Mouse (Mus musculus): Measurements from ENCODE around the gene Sema7a. TPM values are rescaled to one million over a fixed set of nuclear protein-coding genes. Genes with fewer than 3 reads are reported as not detected.

Gene Sema7a
- polyA plus RNA-seq, 1 experiment: 1.0 TPM

DNA sequence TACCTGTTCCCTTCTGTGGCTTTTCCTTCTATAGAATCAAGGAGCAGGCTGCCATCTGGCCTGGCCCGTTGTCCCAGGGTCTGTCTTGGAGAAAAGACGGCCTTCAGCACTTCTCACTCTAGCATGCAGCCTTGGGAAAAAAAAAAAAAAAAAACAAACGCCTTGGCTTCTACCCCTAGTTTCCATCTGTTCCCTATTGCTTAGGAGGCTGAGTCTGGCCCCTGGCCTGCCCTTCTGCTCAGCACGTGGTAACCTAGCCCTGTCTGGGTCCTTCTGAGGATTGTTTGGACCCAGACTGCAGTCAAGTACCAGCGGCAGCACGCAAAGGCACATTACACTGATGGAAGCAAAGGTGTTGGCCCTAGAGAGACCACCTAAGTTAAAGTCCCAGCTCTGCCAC is 2.3 kb upstream of the Sema7a start:
- H3K27ac ChIP-seq (ENCODE audit: insufficient read depth, low read depth, low read length): no peak overlapping the region
- no peak for TF ChIP-seq POLR2A (IDR thresholded peaks at IDR 0.05; ENCODE audit: borderline replicate concordance, low read depth, low read length)
- TF ChIP-seq CTCF (IDR thresholded peaks at IDR 0.05; ENCODE audit: low read depth, low read length): no peak
- no peaks in the 10 kb centered on the region for H3K4me1 ChIP-seq (ENCODE audit: control insufficient read depth, insufficient read depth, low read length)
- no peak overlapping the region for H3K4me3 ChIP-seq (ENCODE audit: insufficient read depth, low read length)

GRCm38 (mm10) chr9:57938225-57939055 is 1.5 kb upstream of the Sema7a start:
- Histone ChIP-seq H3K4me1 (ENCODE audit: control insufficient read depth, insufficient read depth, low read length) (no peaks in the 10 kb centered on the region), H3K4me3 (ENCODE audit: insufficient read depth, low read length) (no peak overlapping the region), H3K27ac (ENCODE audit: insufficient read depth, low read depth, low read length) (no peak overlapping the region)
- no peak for TF ChIP-seq POLR2A (IDR thresholded peaks at IDR 0.05; ENCODE audit: borderline replicate concordance, low read depth, low read length)
- TF ChIP-seq CTCF (IDR thresholded peaks at IDR 0.05; ENCODE audit: low read depth, low read length): no peak

- Histone ChIP-seq H3K27ac (ENCODE audit: insufficient read depth, low read depth, low read length) (no peak overlapping the region), H3K4me1 (ENCODE audit: control insufficient read depth, insufficient read depth, low read length) (no peaks in the 10 kb centered on the region), H3K4me3 (ENCODE audit: insufficient read depth, low read length) (peak overlapping the region; percentile 50)
- TF ChIP-seq POLR2A (IDR thresholded peaks at IDR 0.05; ENCODE audit: borderline replicate concordance, low read depth, low read length): no peak
- no peak for TF ChIP-seq CTCF (IDR thresholded peaks at IDR 0.05; ENCODE audit: low read depth, low read length)
Observed at GRCm38 (mm10) chr9:57940349-57940794, 460 bp downstream of the Sema7a start.

DNA sequence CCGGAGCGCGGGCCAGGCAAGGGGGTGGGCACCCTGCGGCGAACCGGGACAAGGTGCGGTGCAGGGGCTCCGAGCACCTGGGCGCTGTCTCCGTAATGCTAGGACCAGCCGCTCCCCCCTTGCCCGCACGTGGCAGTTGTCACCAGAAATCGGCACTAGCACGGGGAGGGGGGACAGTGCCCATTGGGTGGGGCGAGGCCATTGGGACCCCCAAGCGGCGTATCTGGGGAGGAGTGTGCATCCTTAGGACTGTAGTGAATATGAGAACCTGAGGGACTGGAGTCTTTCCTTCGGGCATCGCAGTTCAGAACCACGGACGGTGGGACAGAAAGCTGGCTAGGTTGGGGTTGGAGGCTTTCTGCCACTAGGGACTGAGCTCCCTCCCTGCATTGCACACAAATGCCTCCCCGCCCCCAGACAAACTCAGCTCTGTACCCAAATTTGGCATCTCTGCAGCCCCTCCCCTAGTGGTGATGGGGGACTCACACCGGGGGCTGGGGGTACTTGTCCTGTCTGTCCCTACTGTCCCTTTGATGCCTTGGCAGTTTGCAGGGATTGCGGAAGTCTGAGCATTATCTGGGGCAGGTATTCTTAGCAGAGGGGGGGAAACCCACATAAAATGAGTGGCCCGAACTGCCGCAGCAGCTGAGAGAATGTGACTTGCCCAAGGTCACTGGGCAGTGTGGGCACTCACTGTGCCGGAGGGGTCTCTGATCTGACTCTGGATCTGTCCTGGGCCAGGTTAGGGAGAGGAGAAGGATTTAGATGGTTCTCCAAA is 1.1 kb downstream of the Sema7a start:
- no peak for TF ChIP-seq CTCF (IDR thresholded peaks at IDR 0.05; ENCODE audit: low read depth, low read length)
- no peak for TF ChIP-seq POLR2A (IDR thresholded peaks at IDR 0.05; ENCODE audit: borderline replicate concordance, low read depth, low read length)
- no peaks in the 10 kb centered on the region for H3K4me1 ChIP-seq (ENCODE audit: control insufficient read depth, insufficient read depth, low read length)
- no peak overlapping the region for H3K4me3 ChIP-seq (ENCODE audit: insufficient read depth, low read length)
- H3K27ac ChIP-seq (ENCODE audit: insufficient read depth, low read depth, low read length): no peak overlapping the region

DNA sequence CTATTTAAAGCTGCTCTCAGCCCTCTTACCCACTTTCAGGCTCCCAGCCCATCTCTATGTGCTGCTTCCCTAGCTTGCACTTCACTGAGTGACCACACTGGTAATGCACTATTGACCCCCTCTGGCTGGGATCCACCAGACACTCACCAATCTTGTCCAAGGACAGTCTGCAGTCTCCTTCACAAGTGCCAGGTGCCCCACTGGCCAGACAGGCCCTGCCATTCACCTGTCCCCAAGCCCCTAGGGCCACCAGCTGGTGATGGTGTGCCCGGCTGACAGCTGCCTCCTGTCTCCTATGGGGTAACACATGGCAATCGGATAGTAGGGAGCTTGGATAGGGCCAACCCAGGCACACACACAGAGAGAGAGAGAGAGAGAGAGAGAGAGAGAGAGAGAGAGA is 2.1 kb downstream of the Sema7a start:
- Histone ChIP-seq H3K4me1 (ENCODE audit: control insufficient read depth, insufficient read depth, low read length) (no peaks in the 10 kb centered on the region), H3K4me3 (ENCODE audit: insufficient read depth, low read length) (no peak overlapping the region), H3K27ac (ENCODE audit: insufficient read depth, low read depth, low read length) (no peak overlapping the region)

GRCm38 (mm10) chr9:57943067-57943466 is 3.2 kb downstream of the Sema7a start:
- no peak overlapping the region for H3K27ac ChIP-seq (ENCODE audit: insufficient read depth, low read depth, low read length)
- no peaks in the 10 kb centered on the region for H3K4me1 ChIP-seq (ENCODE audit: control insufficient read depth, insufficient read depth, low read length)
- no peak overlapping the region for H3K4me3 ChIP-seq (ENCODE audit: insufficient read depth, low read length)
- TF ChIP-seq POLR2A (IDR thresholded peaks at IDR 0.05; ENCODE audit: borderline replicate concordance, low read depth, low read length) (no peak), CTCF (IDR thresholded peaks at IDR 0.05; ENCODE audit: low read depth, low read length) (no peak)

More for the DNA sequence above, 2.1 kb downstream of the Sema7a start:
- TF ChIP-seq POLR2A (IDR thresholded peaks at IDR 0.05; ENCODE audit: borderline replicate concordance, low read depth, low read length): no peak

- Histone ChIP-seq H3K4me1 (ENCODE audit: control insufficient read depth, insufficient read depth, low read length) (no peaks in the 10 kb centered on the region), H3K27ac (ENCODE audit: insufficient read depth, low read depth, low read length) (no peak overlapping the region), H3K4me3 (ENCODE audit: insufficient read depth, low read length) (no peak overlapping the region)
- TF ChIP-seq CTCF (IDR thresholded peaks at IDR 0.05; ENCODE audit: low read depth, low read length) (peak; percentile 9; the same call in 1 of the 2 replicates), POLR2A (IDR thresholded peaks at IDR 0.05; ENCODE audit: borderline replicate concordance, low read depth, low read length) (no peak)
Observed at GRCm38 (mm10) chr9:57944572-57944971, 4.7 kb downstream of the Sema7a start.

- TF ChIP-seq CTCF (IDR thresholded peaks at IDR 0.05; ENCODE audit: low read depth, low read length) (no peak), POLR2A (IDR thresholded peaks at IDR 0.05; ENCODE audit: borderline replicate concordance, low read depth, low read length) (no peak)
- H3K4me3 ChIP-seq (ENCODE audit: insufficient read depth, low read length): no peak overlapping the region
- H3K4me1 ChIP-seq (ENCODE audit: control insufficient read depth, insufficient read depth, low read length): no peaks in the 10 kb centered on the region
- H3K27ac ChIP-seq (ENCODE audit: insufficient read depth, low read depth, low read length): no peak overlapping the region
Observed at GRCm38 (mm10) chr9:57945771-57946616, 6.1 kb downstream of the Sema7a start.

DNA sequence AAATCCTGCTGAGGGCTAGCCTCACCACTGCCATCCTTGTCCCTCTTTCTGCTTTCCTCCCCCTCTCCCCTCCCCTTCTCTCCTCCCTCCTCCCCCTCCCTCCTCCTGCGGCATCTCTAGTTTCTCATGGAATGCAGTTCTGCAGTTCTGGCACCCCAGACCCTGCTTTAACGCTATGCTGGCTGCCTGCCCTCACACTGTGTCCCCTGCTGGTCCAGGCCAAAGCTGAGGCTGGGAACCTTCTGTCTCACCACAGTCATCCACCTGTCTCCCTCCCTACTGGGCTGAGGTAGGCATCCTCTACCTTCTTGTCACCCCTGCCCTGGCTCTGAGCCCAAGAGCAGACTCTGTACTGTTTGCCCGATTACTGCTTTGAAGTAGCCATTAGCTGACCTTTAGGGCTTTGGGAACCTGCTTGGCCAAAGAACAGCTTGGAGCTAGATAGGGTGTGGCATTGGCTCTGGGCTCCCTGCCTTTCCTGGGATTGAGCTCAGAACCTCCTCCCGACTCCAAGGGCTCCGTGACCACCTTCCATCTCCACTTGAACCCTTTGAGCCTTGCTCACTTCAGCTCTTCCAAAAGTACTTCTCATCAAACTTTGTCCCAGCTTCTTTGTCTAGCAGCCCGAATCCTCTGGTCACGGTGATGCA is 7.6 kb downstream of the Sema7a start:
- Histone ChIP-seq H3K27ac (ENCODE audit: insufficient read depth, low read depth, low read length) (no peak overlapping the region), H3K4me1 (ENCODE audit: control insufficient read depth, insufficient read depth, low read length) (no peaks in the 10 kb centered on the region), H3K4me3 (ENCODE audit: insufficient read depth, low read length) (no peak overlapping the region)
- no peak for TF ChIP-seq CTCF (IDR thresholded peaks at IDR 0.05; ENCODE audit: low read depth, low read length)
- TF ChIP-seq POLR2A (IDR thresholded peaks at IDR 0.05; ENCODE audit: borderline replicate concordance, low read depth, low read length): no peak

Data from bone marrow macrophage, adult 2 months (primary cell).